Mouse (Mus musculus) large intestine, adult 2 months (tissue): ENCODE data around the gene Kdm4c. TPM values are rescaled to one million over a fixed set of nuclear protein-coding genes. Genes with fewer than 3 reads are reported as not detected.
A peak's percentile ranks its signal among the peaks of the same experiment; 100 is the strongest.
"Not testable (repeated sequence)": the region's sequence is repeated elsewhere in the genome, so short reads cannot be mapped to it uniquely, and the experiment has no call there.

ENCODE experiments used
- DNase-seq: peaks from one replicate; pipeline ENCODE4 v3.0.0-alpha.2; 2012; ENCODE audit warnings: low read depth, low spot score
- WGBS: fragments of 180-500 bp; shearing (Covaris S2); methylation state at CpG from one replicate; pipeline ENCODE4 v1.1.7; 2018; 5-methylcytosine and 5-hydroxymethylcytosine counted together
- polyA plus RNA-seq: library from polyadenylated mRNA; depleted of rRNA; stranded (reverse); fragments of >200 nt; gene quantifications from 2 replicates; pipeline ENCODE4 v1.2.3, GENCODE M21; 2012; rRNA removed

The Kdm4c gene
- 2.1 and 2.5 TPM in 2 replicates for polyA plus RNA-seq

GRCm38 (mm10) chr4:74242176-74242575, at the start of gene Kdm4c:
Gene Kdm4c (plus strand): TSS chr4:74242497.
- WGBS: 96% methylated on average over 1 of the region's 1 CpGs

GRCm38 (mm10) chr4:74201281-74201811, 41.0 kb upstream of the Kdm4c start:
- DNase-seq: no peak

More at GRCm38 (mm10) chr4:74242176-74242575, at the start of gene Kdm4c:
- no peak for DNase-seq

GRCm38 (mm10) chr4:74221780-74222179, 20.5 kb upstream of the Kdm4c start:
- WGBS: 93% methylated on average over 1 of the region's 1 CpGs
- DNase-seq: not testable (repeated sequence)

GRCm38 (mm10) chr4:74222360-74222759, 19.9 kb upstream of the Kdm4c start:
- WGBS: 34% methylated on average over 3 of the region's 3 CpGs
- no peak for DNase-seq

DNA sequence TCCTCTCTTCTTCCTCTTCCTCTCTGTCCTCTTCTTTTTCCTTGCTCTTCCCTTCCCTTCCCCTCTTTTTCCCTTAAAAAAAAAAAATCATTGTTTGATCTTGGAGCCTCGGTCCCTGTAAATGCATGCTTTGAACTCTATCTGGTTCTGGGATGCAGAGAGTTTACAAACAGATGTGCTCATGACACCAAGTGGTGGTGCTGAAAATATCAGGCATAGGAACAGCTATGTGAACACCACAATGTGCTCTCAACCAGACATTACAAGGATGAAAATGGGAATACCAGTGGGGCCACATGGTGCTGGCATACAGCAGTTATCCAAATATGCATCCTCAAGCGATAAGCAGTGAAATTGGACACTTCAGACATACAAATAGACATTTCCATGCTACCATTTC, 18.1 kb upstream of the Kdm4c start:
- WGBS: 55% methylated on average over 2 of the region's 2 CpGs
- no peak for DNase-seq

DNA sequence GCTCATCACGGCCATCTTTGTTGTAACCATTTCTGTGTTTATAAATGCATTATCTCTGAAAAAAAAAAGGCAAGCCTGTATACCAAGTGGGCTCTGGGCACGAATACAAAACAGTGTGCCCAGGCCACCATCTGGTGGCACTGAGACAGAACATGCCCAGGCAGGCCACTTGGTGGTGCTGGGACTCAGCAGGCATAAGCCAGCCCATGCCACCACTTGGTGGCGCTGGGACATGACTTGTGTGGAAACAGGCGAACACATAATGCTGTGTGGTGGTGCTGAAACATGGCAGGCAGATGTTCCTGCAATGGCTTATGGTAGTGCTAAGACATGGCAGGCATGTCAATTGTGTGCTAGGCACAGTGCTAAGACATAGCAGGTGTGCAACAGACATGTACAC, 11.3 kb upstream of the Kdm4c start:
- WGBS: 84% methylated on average over 4 of the region's 4 CpGs
- no peak for DNase-seq

DNA sequence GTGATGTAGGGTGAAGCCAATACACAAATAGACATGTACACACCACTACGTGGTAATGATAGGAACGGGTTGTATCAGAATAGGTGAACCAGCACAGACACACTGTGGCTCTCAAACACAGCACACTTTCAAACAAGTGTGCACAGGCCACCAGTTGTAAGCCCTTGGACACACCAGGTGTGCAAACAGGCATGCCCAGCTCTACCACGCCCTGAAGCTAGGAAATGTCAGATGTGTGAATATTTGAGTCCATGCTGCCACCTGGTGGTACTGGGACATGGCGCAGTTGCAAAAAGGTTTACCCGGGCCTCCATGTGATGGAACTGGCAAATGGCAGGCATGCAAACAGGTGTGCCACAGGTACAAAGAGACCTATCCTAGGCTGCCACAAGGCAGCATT, 10.9 kb upstream of the Kdm4c start:
- peak; percentile 57 for DNase-seq
- 38% methylated on average over 5 of the region's 5 CpGs for WGBS

- DNase-seq: no peak
- WGBS: 68% methylated on average over 3 of the region's 3 CpGs
Measured at GRCm38 (mm10) chr4:74233534-74233933, 8.8 kb upstream of the Kdm4c start.

DNA sequence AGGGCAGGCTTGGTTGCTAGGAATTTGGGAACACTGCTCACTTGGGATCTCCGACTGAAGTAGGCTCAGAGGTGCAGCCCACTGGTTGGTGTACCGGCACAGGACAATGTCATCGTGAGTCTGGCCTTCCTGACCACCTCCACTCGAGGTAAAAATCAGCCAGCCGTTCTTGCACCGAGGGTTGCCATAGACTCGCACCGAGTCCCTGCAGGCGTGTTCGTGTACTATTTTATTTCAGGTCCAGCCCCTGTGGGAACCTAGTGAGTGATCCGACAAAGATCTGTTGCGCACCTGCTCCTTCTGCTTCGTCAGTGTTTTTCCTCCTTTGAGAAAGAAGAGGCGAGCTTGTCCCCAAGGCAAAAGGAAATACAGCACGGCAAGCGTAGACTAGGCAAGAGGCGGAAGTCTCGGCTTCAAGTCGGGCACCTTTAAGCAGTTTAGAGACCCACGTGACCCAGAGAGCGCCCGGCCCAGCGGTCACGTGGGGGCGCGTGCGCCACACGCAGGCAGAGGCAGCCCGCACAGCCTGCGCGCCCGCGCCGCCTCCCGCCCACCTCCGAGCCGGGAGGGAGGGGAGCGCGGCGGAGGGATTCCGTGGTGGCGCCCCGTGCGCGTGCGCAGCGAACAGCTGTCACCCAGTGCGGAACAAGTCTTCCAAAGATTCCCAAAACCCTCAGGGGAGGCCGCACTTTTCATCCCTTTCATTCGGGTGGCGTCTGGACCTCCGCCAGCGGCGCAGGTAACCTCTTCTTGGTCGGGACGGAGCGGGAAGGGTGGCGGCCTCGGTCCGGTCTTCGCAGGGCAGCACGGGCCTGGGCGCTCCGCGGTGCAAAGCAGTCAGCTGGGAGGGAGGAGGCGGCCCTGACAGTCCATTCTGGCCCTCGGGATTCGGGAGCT, 9.3 kb downstream of the Kdm4c start:
- peak; percentile 67 for DNase-seq
- WGBS: under 1% methylated on average over 67 of the region's 68 CpGs

GRCm38 (mm10) chr4:74252245-74253105, 10.2 kb downstream of the Kdm4c start:
- peak; percentile 35 for DNase-seq
- under 1% methylated on average over 46 of the region's 46 CpGs for WGBS

DNA sequence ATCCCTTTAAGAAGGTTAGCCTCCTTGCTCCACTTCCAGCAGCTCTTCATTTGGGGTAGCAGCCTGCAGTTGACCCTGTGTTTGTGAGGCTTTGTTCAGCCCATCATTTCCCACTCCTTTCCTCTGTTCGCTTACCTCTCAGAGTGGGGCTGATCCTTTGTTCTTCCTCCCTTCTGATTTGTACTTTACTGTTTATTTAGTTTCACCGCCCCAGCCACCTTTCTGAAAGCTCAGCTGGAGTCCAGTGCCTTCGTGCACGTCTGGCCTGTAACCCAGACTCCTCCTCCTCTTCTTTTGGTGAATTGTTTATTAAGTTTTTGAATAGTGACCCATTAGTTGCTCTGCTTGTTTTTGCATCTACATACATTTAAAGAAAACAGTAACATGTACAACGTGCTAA, 15.6 kb downstream of the Kdm4c start:
- no peak for DNase-seq
- 33% methylated on average over 5 of the region's 5 CpGs for WGBS

DNA sequence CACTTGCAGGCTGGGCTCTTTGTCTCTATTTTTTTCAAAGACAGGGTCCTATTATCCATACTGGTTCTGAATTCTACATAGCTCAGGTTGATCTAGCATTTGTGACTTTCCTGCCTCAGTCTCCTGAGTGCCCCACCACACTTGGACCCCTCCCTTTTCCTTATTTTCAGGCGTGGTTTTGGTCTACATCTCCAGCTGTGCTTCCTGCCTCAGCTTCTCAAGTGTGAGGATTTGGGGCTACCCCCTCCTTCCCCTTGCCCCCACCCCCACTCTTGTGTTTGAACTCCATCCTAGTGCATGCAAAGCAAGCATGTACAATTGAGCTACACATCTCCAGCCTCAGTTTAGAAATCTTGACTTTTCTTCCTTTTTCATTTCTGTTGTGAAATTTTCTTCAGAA, 16.2 kb downstream of the Kdm4c start:
- 81% methylated on average over 1 of the region's 1 CpGs for WGBS
- no peak for DNase-seq

- no peak for DNase-seq
- WGBS: 73% methylated on average over 3 of the region's 3 CpGs
Measured at GRCm38 (mm10) chr4:74259331-74259730, 17.0 kb downstream of the Kdm4c start.

DNA sequence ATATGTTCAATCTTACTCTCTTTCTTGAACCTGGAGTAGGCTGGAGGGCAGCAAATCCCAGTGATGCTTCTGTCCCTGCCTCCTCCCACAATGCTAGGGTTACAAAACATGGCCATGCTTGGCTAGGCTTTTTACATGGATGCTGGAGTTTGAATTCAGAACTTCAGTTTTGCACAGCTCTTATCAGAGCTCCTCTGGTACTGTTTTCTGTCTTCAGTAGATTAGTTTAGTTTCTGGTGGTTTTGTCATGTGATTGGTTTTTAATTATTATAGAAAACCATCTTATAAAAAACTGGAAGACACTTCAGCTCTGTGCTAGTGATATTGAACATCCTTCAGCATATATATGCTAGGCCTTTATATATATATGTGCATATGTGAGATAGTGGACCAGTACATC, 19.6 kb downstream of the Kdm4c start:
- no peak for DNase-seq

GRCm38 (mm10) chr4:74264428-74264955, 22.2 kb downstream of the Kdm4c start:
- DNase-seq: no peak
- WGBS: 92% methylated on average over 5 of the region's 5 CpGs

DNA sequence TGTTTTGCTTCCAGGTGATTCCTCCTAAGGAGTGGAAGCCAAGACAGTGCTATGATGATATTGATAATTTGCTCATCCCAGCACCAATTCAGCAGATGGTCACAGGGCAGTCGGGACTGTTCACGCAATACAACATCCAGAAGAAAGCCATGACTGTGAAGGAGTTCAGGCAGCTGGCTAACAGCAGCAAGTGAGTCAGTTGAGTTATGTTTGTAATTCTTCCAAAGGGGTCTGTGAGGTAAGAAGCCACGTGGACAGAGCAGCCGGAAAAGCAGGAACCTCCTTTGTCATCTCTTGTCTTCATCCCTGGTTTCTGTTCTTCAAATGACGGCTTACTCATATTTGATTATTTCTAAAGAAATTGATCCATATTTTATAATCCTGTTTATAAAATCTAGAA, 28.9 kb downstream of the Kdm4c start:
- DNase-seq: no peak
- 68% methylated on average over 5 of the region's 5 CpGs for WGBS

- DNase-seq: no peak
- 95% methylated on average over 1 of the region's 1 CpGs for WGBS
Measured at GRCm38 (mm10) chr4:74277486-74277885, 35.2 kb downstream of the Kdm4c start.

GRCm38 (mm10) chr4:74280170-74280569, 37.9 kb downstream of the Kdm4c start:
- 77% methylated on average over 3 of the region's 3 CpGs for WGBS
- no peak for DNase-seq

- peak; percentile 6 for DNase-seq
- 41% methylated on average over 3 of the region's 3 CpGs for WGBS
Measured at GRCm38 (mm10) chr4:74287851-74288250, 45.6 kb downstream of the Kdm4c start.

DNA sequence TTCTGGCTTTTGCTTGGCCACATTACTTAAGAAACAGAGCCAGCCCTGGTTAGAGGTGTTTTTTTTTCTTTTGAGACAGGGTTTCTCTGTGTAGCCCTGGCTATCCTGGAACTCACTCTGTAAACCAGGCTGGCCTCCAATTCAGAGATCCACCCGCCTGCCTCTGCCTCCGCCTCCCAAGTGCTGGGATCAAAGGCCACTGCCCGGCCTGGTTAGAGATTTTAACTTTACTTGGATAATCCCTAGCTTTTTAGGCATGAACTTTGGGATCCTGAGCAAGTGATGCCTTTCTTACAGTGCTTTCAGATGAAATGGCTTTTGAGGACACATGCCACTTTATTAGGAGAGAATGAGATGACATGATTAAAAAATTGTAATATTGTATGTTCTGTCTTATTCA, 52.4 kb downstream of the Kdm4c start:
- WGBS: 49% methylated on average over 3 of the region's 3 CpGs

More for the DNA sequence above, 52.4 kb downstream of the Kdm4c start:
- DNase-seq: no peak
